Mouse (Mus musculus): ENCODE measurements around the gene Anapc2.
"Not testable (repeated sequence)": the region's sequence is repeated elsewhere in the genome, so short reads cannot be mapped to it uniquely, and the experiment has no call there.

DNA sequence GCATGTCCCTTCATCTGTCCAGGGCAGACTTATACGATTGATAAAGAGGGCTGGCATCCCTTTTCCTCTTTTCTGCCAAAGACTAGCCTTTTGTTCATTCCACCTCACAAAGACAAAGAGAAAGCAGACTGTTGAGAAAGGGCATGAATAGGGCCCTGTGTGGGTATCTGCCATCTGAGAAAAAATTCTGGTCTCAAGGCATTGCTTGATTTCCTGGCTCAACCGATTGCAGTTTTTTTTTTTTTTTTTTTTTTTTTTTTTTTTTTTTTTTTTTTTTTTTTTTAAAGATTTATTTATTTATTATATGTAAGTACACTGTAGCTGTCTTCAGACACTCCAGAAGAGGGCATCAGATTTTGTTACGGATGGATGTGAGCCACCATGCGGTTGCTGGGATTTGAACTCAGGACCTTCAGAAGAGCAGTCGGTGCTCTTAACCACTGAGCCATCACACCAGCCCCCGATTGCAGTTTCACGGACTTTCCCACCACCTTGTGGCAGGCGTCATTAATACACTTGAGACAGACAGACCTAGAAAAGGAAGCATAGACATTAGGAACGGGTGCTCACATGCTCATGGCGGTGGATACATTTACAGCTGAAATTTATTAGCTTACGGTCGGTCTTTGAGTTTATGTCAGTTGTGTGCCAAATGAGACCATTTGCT is 15.7 kb upstream of the Anapc2 start:
- TF ChIP-seq CTCF (IDR thresholded peaks at IDR 0.05; ENCODE audit: low read depth, low read length), result peak; percentile 34
- TF ChIP-seq POLR2A (IDR thresholded peaks at IDR 0.05; ENCODE audit: insufficient read depth, low read length), result not testable (repeated sequence)
